Mouse (Mus musculus): Measurements from ENCODE around the gene Arid3c. TPM values are rescaled to one million over a fixed set of nuclear protein-coding genes. Genes with fewer than 3 reads are reported as not detected.

The Arid3c gene
- polyA plus RNA-seq, 1 experiment from 2014 or later: 0.59 TPM

- Histone ChIP-seq H3K36me3 (ENCODE audit: control insufficient read depth, insufficient read depth, low read length) (peaks cover 4% of the 10 kb centered on the region; the same call in 1 of the 2 replicates), H3K27ac (ENCODE audit: low read depth, low read length) (no peak overlapping the region)
- no peak for DNase-seq (ENCODE audit: low spot score)
Observed at GRCm38 (mm10) chr4:41715082-41715481, 15.9 kb downstream of the Arid3c start.

GRCm38 (mm10) chr4:41714276-41714675 is 16.7 kb downstream of the Arid3c start:
- Histone ChIP-seq H3K9ac (ENCODE audit: low read length) (no peak overlapping the region), H3K27me3 (ENCODE audit: control insufficient read depth, insufficient read depth, low read length) (no peaks in the 10 kb centered on the region), H3K4me3 (ENCODE audit: low read depth, low read length) (0 out of 2 replicates have a peak overlapping the region, but pooled peaks have one; percentile 80)

More at GRCm38 (mm10) chr4:41715082-41715481, 15.9 kb downstream of the Arid3c start:
- H3K4me3 ChIP-seq (ENCODE audit: low read depth, low read length): no peak overlapping the region
- no peak overlapping the region for H3K9ac ChIP-seq (ENCODE audit: low read length)
- H3K9me3 ChIP-seq (ENCODE audit: control insufficient read depth, low read length): no peaks in the 10 kb centered on the region
- 83% methylated on average over 8 of the region's 8 CpGs for WGBS
- ATAC-seq (replicated peaks; ENCODE audit: low FRiP score): no peak
- H3K4me1 ChIP-seq (replicated peaks; ENCODE audit: control insufficient read depth, insufficient read depth, low read length): peaks cover 13% of the 10 kb centered on the region
- H3K27me3 ChIP-seq (ENCODE audit: control insufficient read depth, insufficient read depth, low read length): no peaks in the 10 kb centered on the region
- H3K4me2 ChIP-seq (ENCODE audit: low read depth, low read length, severe bottlenecking): no peak overlapping the region

GRCm38 (mm10) chr4:41713197-41714067 is 17.5 kb downstream of the Arid3c start, which contains the start of gene Rpp25l:
Gene Rpp25l (minus strand): TSS chr4:41713534.
- DNase-seq (ENCODE audit: low spot score) (peak; percentile 93), ATAC-seq (replicated peaks; ENCODE audit: low FRiP score) (peak; percentile 75)
- H3K27me3 ChIP-seq (ENCODE audit: control insufficient read depth, insufficient read depth, low read length): no peaks in the 10 kb centered on the region
- H3K4me1 ChIP-seq (replicated peaks; ENCODE audit: control insufficient read depth, insufficient read depth, low read length): peaks cover 13% of the 10 kb centered on the region
- 0 out of 2 replicates have a peak within 1 kb of the TSS, but pooled peaks have one; percentile 8 for H3K27ac ChIP-seq (ENCODE audit: low read depth, low read length)
- H3K9ac ChIP-seq (ENCODE audit: low read length): peak within 1 kb of the TSS; percentile 90
- WGBS: under 1% methylated on average over 61 of the region's 61 CpGs
- no peaks in the 10 kb centered on the region for H3K9me3 ChIP-seq (ENCODE audit: control insufficient read depth, low read length)
- peak within 1 kb of the TSS; percentile 90 for H3K4me2 ChIP-seq (ENCODE audit: low read depth, low read length, severe bottlenecking)
- peaks cover 3% of the 10 kb centered on the region; the same call in 1 of the 2 replicates for H3K36me3 ChIP-seq (ENCODE audit: control insufficient read depth, insufficient read depth, low read length)
- peak within 1 kb of the TSS; percentile 80 for H3K4me3 ChIP-seq (ENCODE audit: low read depth, low read length)

More at GRCm38 (mm10) chr4:41714276-41714675, 16.7 kb downstream of the Arid3c start:
- WGBS: 16% methylated on average over 8 of the region's 8 CpGs
- H3K4me1 ChIP-seq (replicated peaks; ENCODE audit: control insufficient read depth, insufficient read depth, low read length): peaks cover 13% of the 10 kb centered on the region
- H3K27ac ChIP-seq (ENCODE audit: low read depth, low read length): no peak overlapping the region
- no peak overlapping the region; the same call in 1 of the 2 replicates for H3K4me2 ChIP-seq (ENCODE audit: low read depth, low read length, severe bottlenecking)
- DNase-seq (ENCODE audit: low spot score) (peak; percentile 74), ATAC-seq (replicated peaks; ENCODE audit: low FRiP score) (no peak; the same call in 1 of the 2 replicates)
- H3K36me3 ChIP-seq (ENCODE audit: control insufficient read depth, insufficient read depth, low read length): peaks cover 4% of the 10 kb centered on the region; the same call in 1 of the 2 replicates
- no peaks in the 10 kb centered on the region for H3K9me3 ChIP-seq (ENCODE audit: control insufficient read depth, low read length)

- 51% methylated on average over 31 of the region's 31 CpGs for WGBS
- Histone ChIP-seq H3K27me3 (ENCODE audit: control insufficient read depth, insufficient read depth, low read length) (no peaks in the 10 kb centered on the region), H3K4me3 (ENCODE audit: low read depth, low read length) (peak overlapping the region; percentile 80), H3K27ac (ENCODE audit: low read depth, low read length) (0 out of 2 replicates have a peak overlapping the region, but pooled peaks have one; percentile 8), H3K9me3 (ENCODE audit: control insufficient read depth, low read length) (no peaks in the 10 kb centered on the region), H3K9ac (ENCODE audit: low read length) (peak overlapping the region; percentile 90), H3K4me2 (ENCODE audit: low read depth, low read length, severe bottlenecking) (peak overlapping the region; percentile 90), H3K36me3 (ENCODE audit: control insufficient read depth, insufficient read depth, low read length) (no peaks in the 10 kb centered on the region; the same call in 1 of the 2 replicates), H3K4me1 (replicated peaks; ENCODE audit: control insufficient read depth, insufficient read depth, low read length) (peaks cover 15% of the 10 kb centered on the region)
- peak; percentile 6; the same call in 1 of the 2 replicates for ATAC-seq (replicated peaks; ENCODE audit: low FRiP score)
- no peak for DNase-seq (ENCODE audit: low spot score)
Observed at GRCm38 (mm10) chr4:41712421-41713196, 18.3 kb downstream of the Arid3c start.

GRCm38 (mm10) chr4:41711705-41712375 is 19.1 kb downstream of the Arid3c start:
- peaks cover 18% of the 10 kb centered on the region for H3K4me1 ChIP-seq (replicated peaks; ENCODE audit: control insufficient read depth, insufficient read depth, low read length)

GRCm38 (mm10) chr4:41710229-41710628 is 20.7 kb downstream of the Arid3c start:
- Histone ChIP-seq H3K9me3 (ENCODE audit: control insufficient read depth, low read length) (no peaks in the 10 kb centered on the region), H3K4me2 (ENCODE audit: low read depth, low read length, severe bottlenecking) (no peak overlapping the region), H3K27ac (ENCODE audit: low read depth, low read length) (no peak overlapping the region), H3K27me3 (ENCODE audit: control insufficient read depth, insufficient read depth, low read length) (peaks cover 3% of the 10 kb centered on the region; the same call in 1 of the 2 replicates), H3K9ac (ENCODE audit: low read length) (no peak overlapping the region), H3K4me3 (ENCODE audit: low read depth, low read length) (no peak overlapping the region), H3K36me3 (ENCODE audit: control insufficient read depth, insufficient read depth, low read length) (no peaks in the 10 kb centered on the region; the same call in 1 of the 2 replicates), H3K4me1 (replicated peaks; ENCODE audit: control insufficient read depth, insufficient read depth, low read length) (peaks cover 26% of the 10 kb centered on the region)
- WGBS: 63% methylated on average over 4 of the region's 4 CpGs
- ATAC-seq (replicated peaks; ENCODE audit: low FRiP score) (no peak), DNase-seq (ENCODE audit: low spot score) (no peak)

More at GRCm38 (mm10) chr4:41711705-41712375, 19.1 kb downstream of the Arid3c start:
- peak overlapping the region; percentile 90 for H3K9ac ChIP-seq (ENCODE audit: low read length)
- WGBS: 81% methylated on average over 16 of the region's 16 CpGs
- H3K27me3 ChIP-seq (ENCODE audit: control insufficient read depth, insufficient read depth, low read length): no peaks in the 10 kb centered on the region
- H3K4me3 ChIP-seq (ENCODE audit: low read depth, low read length): peak overlapping the region; percentile 80
- H3K4me2 ChIP-seq (ENCODE audit: low read depth, low read length, severe bottlenecking): peak overlapping the region; percentile 90
- ATAC-seq (replicated peaks; ENCODE audit: low FRiP score): no peak
- H3K36me3 ChIP-seq (ENCODE audit: control insufficient read depth, insufficient read depth, low read length): no peaks in the 10 kb centered on the region; the same call in 1 of the 2 replicates
- H3K9me3 ChIP-seq (ENCODE audit: control insufficient read depth, low read length): no peaks in the 10 kb centered on the region
- DNase-seq (ENCODE audit: low spot score): no peak
- H3K27ac ChIP-seq (ENCODE audit: low read depth, low read length): no peak overlapping the region

- H3K4me2 ChIP-seq (ENCODE audit: low read depth, low read length, severe bottlenecking): no peak overlapping the region
- peaks cover 3% of the 10 kb centered on the region; the same call in 1 of the 2 replicates for H3K27me3 ChIP-seq (ENCODE audit: control insufficient read depth, insufficient read depth, low read length)
- H3K27ac ChIP-seq (ENCODE audit: low read depth, low read length): no peak overlapping the region
- H3K9me3 ChIP-seq (ENCODE audit: control insufficient read depth, low read length): no peaks in the 10 kb centered on the region
- H3K36me3 ChIP-seq (ENCODE audit: control insufficient read depth, insufficient read depth, low read length): no peaks in the 10 kb centered on the region; the same call in 1 of the 2 replicates
- DNase-seq (ENCODE audit: low spot score): no peak
- H3K9ac ChIP-seq (ENCODE audit: low read length): no peak overlapping the region
- H3K4me3 ChIP-seq (ENCODE audit: low read depth, low read length): no peak overlapping the region
- 41% methylated on average over 8 of the region's 8 CpGs for WGBS
- ATAC-seq (replicated peaks; ENCODE audit: low FRiP score): no peak
- H3K4me1 ChIP-seq (replicated peaks; ENCODE audit: control insufficient read depth, insufficient read depth, low read length): peaks cover 23% of the 10 kb centered on the region
Observed at GRCm38 (mm10) chr4:41708192-41708745, 22.7 kb downstream of the Arid3c start.

Data from forebrain, embryonic 11.5 days (tissue).